Mouse (Mus musculus) adrenal gland, postnatal 36 days (tissue): ENCODE measurements around the gene BC005624. TPM values are rescaled to one million over a fixed set of nuclear protein-coding genes. Genes with fewer than 3 reads are reported as not detected.
"Not testable (repeated sequence)": the region's sequence is repeated elsewhere in the genome, so short reads cannot be mapped to it uniquely, and the experiment has no call there.

ENCODE experiments used
- DNase-seq, 2 experiments: peaks; one replicate each; pipeline ENCODE4 v3.0.0; 2021; ENCODE audit warnings: mixed read lengths in 1 of 2
- total RNA-seq, 2 experiments: library from RNA; stranded (reverse); gene quantifications; 2 replicates each; pipeline ENCODE4 v1.2.3; 2021

Gene BC005624
- total RNA-seq, 2 experiments from 2014 or later, result 38.9 to 42.8 TPM

- DNase-seq, result no peak
Observed at GRCm38 (mm10) chr2:30983024-30983423, 1.0 kb upstream of the BC005624 start.

- DNase-seq, result peak; percentile 94
Observed at GRCm38 (mm10) chr2:30967352-30968327, 14.4 kb downstream of the BC005624 start, which contains the start of gene Tor1a. Tor1a (minus strand) TSS chr2:30967933.

DNA sequence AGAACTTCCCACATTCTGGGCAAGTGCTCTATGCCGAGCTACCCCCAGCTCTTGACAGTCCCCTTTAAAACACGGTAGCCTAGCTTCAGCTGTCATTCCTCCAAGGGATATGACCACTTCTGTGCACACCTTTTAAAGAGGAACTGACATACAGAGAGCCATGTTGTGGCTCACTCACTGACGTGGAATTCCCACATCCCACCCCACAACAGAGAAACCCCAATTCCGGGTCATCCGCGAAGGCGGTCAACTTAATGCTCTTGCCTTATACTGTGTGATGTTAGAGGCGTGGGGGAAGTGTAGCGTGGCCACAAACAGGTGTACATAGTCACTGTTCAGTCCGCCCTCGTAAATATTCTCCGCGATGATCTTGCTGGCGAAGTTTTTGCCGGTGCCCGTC is 15.2 kb downstream of the BC005624 start:
- DNase-seq, result no peak

DNA sequence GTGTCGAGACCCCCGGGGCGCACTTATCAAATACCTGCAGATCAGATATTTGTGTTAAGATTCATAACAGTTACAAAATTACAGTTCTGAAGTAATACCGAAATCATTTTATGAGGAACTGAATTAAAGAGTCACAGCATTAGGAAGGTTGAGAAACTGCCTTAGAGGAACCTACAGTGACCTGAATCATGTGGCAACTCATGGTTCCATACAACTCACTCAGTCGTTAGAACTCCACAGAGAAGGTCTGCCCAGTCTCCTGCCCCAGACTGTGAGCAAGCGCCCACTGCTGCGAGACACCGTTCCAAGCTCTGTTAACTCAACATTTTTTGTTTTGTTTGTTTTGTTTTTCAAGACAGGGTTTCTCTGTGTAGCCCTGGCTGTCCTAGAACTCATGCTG is 16.4 kb downstream of the BC005624 start:
- DNase-seq, result no peak

GRCm38 (mm10) chr2:30962570-30963254 is 19.3 kb downstream of the BC005624 start:
- DNase-seq, result peak; percentile 43 to 46

GRCm38 (mm10) chr2:30959856-30960255 is 22.1 kb downstream of the BC005624 start:
- peak; percentile 53 to 55 for DNase-seq

DNA sequence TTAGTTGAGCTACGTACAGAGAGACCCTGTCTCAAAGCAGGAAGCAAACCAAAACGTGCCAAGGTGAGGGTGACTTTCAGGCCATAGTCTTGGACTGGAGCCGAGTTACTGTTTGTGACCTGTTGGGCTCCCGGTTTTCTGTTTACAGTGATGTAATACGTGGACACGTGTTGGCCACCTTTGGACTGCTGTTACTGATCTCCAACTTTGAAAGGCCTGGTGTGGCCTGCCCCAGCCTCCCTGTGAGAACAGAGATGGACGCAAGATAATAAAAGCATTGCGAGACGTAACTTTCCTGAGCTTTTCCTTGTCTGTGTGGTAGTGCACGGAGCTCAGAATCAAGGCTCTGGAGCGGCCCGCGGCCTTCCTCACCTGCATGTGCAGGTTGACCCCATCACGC is 23.3 kb downstream of the BC005624 start:
- DNase-seq, result no peak

- no peak for DNase-seq
Observed at GRCm38 (mm10) chr2:30957511-30957910, 24.5 kb downstream of the BC005624 start.

DNA sequence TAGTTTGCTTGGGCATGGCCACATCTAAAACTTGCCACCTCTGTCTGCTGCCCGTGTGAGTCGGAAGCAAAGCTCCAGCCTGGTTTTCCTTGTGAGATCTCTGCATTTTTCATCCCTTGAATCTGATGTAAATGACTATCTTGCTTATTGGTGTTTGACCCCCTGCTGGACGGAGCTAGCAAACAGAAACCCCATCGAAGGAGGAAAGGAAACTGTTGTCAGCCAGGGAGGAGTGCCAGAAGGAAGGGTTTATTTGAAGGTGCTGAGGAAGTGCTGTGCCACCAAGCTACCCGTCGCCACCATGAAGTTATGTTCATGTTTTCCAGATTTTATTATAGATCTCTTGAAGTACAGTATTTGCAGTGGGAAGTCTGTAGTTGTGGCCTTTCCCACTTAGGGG is 27.2 kb downstream of the BC005624 start:
- no peak for DNase-seq

- peak; percentile 89 to 90 for DNase-seq
Observed at GRCm38 (mm10) chr2:30952824-30953490, 29.0 kb downstream of the BC005624 start, which contains the start of gene Tor1b. Tor1b (plus strand) TSS chr2:30952959.

GRCm38 (mm10) chr2:30952457-30952823 is 29.6 kb downstream of the BC005624 start:
- DNase-seq, result no peak

GRCm38 (mm10) chr2:30942603-30943011 is 39.4 kb downstream of the BC005624 start:
- DNase-seq, result peak; percentile 56 to 74

- not testable (repeated sequence) for DNase-seq
Observed at GRCm38 (mm10) chr2:30942116-30942515, 39.9 kb downstream of the BC005624 start.

- no peak for DNase-seq
Observed at GRCm38 (mm10) chr2:30941586-30941985, 40.4 kb downstream of the BC005624 start.

DNA sequence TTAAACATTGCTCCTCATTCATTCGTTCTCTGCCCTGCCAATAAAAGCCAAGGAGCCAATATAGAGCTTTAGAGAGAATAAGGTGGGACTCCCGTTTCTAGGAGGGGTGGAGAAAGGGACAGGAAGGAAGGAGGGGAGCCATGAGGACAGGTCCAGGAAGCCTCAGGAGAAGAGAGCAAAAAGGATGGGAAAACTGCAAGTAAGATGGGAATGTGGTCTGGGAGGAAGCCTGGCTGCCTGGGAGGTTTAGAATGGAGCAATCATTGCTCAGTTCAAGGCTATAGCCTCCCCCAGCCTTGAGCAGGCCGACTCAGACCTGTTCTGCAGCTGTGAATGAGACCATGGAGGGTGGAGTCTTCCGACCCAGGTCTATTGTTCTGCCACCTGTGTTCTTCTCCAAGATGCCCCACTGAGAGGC is 43.4 kb downstream of the BC005624 start:
- peak in 1 of 2 experiments; percentile 32 for DNase-seq

GRCm38 (mm10) chr2:30937731-30938130 is 44.3 kb downstream of the BC005624 start:
- DNase-seq, result no peak

DNA sequence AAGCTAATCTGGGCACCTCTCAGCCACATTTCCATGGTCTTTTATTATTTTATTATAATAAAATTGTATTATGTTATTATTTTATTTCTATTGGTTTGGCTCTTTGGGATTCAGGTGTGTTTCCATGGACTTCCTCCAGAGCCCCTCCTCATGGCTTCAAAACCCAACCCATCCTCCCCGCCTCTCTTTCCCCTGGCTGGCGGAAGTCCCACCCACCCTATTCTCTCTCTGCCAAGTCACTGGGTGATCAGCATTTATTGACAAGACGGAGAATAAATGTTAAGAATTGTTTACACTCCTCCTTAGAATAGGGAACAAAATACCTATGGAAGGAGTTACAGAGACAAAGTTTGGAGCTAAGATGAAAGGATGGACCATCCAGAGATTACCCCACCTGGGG is 45.2 kb downstream of the BC005624 start:
- no peak for DNase-seq

DNA sequence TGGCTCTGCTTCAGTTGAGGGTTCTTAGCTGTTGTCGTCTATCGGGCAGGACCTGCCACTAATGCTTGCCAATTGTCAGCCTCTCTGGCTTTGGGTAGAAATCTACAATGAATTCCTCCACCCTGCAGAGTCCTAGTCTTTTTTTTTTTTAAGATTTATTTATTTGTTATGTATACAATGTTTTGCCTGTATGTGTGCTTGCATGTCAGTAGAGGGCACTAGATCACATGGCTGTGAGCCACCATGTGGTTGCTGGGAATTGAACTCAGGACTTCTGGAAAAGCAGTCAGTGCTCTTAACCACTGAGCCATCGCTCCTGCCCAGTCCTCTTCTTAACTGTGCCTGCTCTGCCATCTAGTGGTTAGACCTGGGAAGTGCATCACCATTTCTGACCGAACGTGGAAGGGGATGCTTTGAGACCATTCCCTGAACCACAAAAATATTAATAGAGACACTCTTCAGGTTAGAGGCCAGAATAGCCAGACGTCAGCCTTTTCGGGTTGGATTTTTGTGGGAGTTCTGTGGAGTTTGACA is 48.0 kb downstream of the BC005624 start:
- DNase-seq, result peak; percentile 78

- DNase-seq, result no peak
Observed at GRCm38 (mm10) chr2:30933032-30933431, 49.0 kb downstream of the BC005624 start.

DNA sequence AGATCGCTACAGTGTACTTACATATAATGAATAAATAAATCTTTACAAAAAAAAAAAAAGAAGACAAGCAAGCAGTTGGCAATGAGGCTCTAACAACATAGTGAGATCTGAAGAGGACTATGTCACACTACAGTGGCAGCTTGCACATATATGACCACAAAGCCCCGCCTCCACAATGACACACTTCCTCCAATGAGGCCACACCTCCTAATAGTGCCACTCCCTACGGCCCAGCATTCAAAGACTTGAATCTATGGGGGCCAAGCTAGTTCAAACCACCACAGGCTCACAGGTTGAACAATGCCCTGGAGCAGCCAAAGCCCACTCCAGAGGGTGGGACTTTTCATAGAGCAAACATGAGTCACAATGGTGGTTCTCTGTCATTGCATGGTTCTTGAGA is 50.1 kb downstream of the BC005624 start:
- DNase-seq, result no peak

DNA sequence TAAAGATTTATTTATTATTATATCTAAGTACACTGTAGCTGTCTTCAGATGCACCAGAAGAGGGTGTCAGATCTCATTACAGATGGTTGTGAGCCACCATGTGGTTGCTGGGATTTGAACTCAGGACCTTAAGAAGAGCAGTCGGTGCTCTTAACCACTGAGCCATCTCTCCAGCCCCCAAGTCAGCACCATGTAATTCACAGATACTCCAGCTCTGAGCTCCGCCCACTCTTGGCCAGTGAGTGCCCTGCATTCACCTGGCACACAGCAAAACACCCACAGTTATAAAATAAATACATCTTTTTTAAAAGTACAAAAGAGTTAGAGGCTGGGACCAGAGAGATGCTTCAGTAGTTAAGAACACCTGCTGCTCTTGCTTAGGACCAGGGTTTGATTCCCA is 51.2 kb downstream of the BC005624 start:
- not testable (repeated sequence) for DNase-seq

GRCm38 (mm10) chr2:30929483-30930045 is 52.4 kb downstream of the BC005624 start, which contains the start of gene Ptges:
Ptges (minus strand) TSS chr2:30929863.
- peak; percentile 81 to 89 for DNase-seq
